Mouse (Mus musculus) neural tube, embryonic 13.5 days (tissue): Measurements from ENCODE around the gene Ltbp4. TPM values are rescaled to one million over a fixed set of nuclear protein-coding genes. Genes with fewer than 3 reads are reported as not detected.

Experiments used
- ATAC-seq: fragments of 200-750 bp; cut with Nextera tagmentation; 2 replicates; pipeline ENCODE4 v1.8.0; 2017; ENCODE audit warnings: low read depth, mild to moderate bottlenecking, moderate TSS enrichment, moderate library complexity
- H3K27ac ChIP-seq: fragments of 300-500 bp; sonication (generic); replicated peaks from 2 replicates; pipeline ENCODE4 v1.5.1; 2015; ENCODE audit warnings: moderate library complexity, mild to moderate bottlenecking, inconsistent platforms
- H3K27me3 ChIP-seq: fragments of 300-500 bp; sonication (generic); 2 replicates; pipeline ENCODE4 v1.6.1; 2015; ENCODE audit warnings: mild to moderate bottlenecking, inconsistent platforms
- H3K36me3 ChIP-seq: fragments of 300-500 bp; sonication (generic); 2 replicates; pipeline ENCODE4 v1.6.1; 2015; ENCODE audit warnings: mild to moderate bottlenecking, inconsistent platforms
- H3K4me1 ChIP-seq: fragments of 300-500 bp; sonication (generic); replicated peaks from 2 replicates; pipeline ENCODE4 v1.6.1; 2015; ENCODE audit warnings: inconsistent platforms
- H3K4me2 ChIP-seq: fragments of 300-500 bp; sonication (generic); 2 replicates; pipeline ENCODE4 v1.6.1; 2015; ENCODE audit warnings: inconsistent platforms, mild to moderate bottlenecking, moderate library complexity
- H3K4me3 ChIP-seq: fragments of 300-500 bp; sonication (generic); 2 replicates; pipeline ENCODE4 v1.5.1; 2015; ENCODE audit warnings: mild to moderate bottlenecking, inconsistent platforms
- H3K9ac ChIP-seq: fragments of 300-500 bp; sonication (generic); 2 replicates; pipeline ENCODE4 v1.6.1; 2015; ENCODE audit warnings: moderate library complexity, mild to moderate bottlenecking, inconsistent platforms
- H3K9me3 ChIP-seq: fragments of 300-500 bp; sonication (generic); 2 replicates; pipeline ENCODE4 v1.6.1; 2016; ENCODE audit warnings: inconsistent platforms
- WGBS: fragments of 180-500 bp; shearing (Covaris S2); methylation state at CpG from one replicate; pipeline ENCODE4 v1.1.7; 2015; 5-methylcytosine and 5-hydroxymethylcytosine counted together
- polyA plus RNA-seq: library from polyadenylated mRNA; unstranded; fragments of >200 nt; fragmentation: Nextera tagmentation; extraction: Ambion mirVana; gene quantifications from 2 replicates; pipeline ENCODE4 v1.2.1, GENCODE M21; 2015

The Ltbp4 gene
- polyA plus RNA-seq, 1 experiment from 2014 or later: 6.9 TPM

GRCm38 (mm10) chr7:27306161-27307160 is 31.0 kb downstream of the Ltbp4 start:
- Histone ChIP-seq H3K4me3 (no peak overlapping the region), H3K4me2 (no peak overlapping the region), H3K9me3 (no peaks in the 10 kb centered on the region), H3K27ac (no peak overlapping the region), H3K36me3 (no peaks in the 10 kb centered on the region), H3K9ac (no peak overlapping the region), H3K27me3 (peaks cover 41% of the 10 kb centered on the region), H3K4me1 (peaks cover 15% of the 10 kb centered on the region)
- ATAC-seq: no peak
- WGBS: 76% methylated on average over 24 of the region's 24 CpGs

- Histone ChIP-seq H3K27me3 (peaks cover 29% of the 10 kb centered on the region), H3K4me1 (peaks cover 8% of the 10 kb centered on the region), H3K4me2 (no peak overlapping the region), H3K27ac (no peak overlapping the region), H3K4me3 (no peak overlapping the region), H3K36me3 (no peaks in the 10 kb centered on the region), H3K9me3 (no peaks in the 10 kb centered on the region), H3K9ac (no peak overlapping the region)
- no peak for ATAC-seq
- WGBS: 89% methylated on average over 17 of the region's 17 CpGs
Measured at GRCm38 (mm10) chr7:27305091-27305730, 32.3 kb downstream of the Ltbp4 start.

DNA sequence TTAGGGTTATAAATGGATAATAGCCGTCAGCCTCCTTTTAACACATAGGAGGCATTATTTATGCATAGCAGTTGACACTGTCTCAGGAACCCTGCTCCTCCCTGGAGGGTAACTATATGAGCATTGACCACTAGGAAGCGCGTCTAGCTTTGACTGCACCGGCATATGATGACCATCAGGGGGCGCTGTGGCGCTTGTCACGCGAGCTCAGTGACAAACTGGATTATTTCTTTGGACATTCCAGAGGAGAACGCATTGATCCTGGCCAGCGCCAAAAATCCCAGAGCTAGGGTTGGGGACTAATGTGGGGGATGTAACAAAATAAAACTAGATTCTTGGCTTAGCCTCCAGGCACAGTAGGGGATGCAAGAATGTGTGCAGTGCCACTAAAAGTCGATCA is 35.3 kb downstream of the Ltbp4 start:
- no peaks in the 10 kb centered on the region for H3K9me3 ChIP-seq
- no peaks in the 10 kb centered on the region for H3K4me1 ChIP-seq
- H3K4me3 ChIP-seq: no peak overlapping the region
- H3K27ac ChIP-seq: no peak overlapping the region
- no peak overlapping the region for H3K9ac ChIP-seq
- ATAC-seq: no peak
- peaks cover 12% of the 10 kb centered on the region for H3K27me3 ChIP-seq
- H3K36me3 ChIP-seq: no peaks in the 10 kb centered on the region
- H3K4me2 ChIP-seq: no peak overlapping the region
- WGBS: 10% methylated on average over 11 of the region's 11 CpGs

- no peaks in the 10 kb centered on the region for H3K9me3 ChIP-seq
- H3K27me3 ChIP-seq: peaks cover 12% of the 10 kb centered on the region
- 68% methylated on average over 5 of the region's 5 CpGs for WGBS
- no peak overlapping the region for H3K27ac ChIP-seq
- H3K4me2 ChIP-seq: no peak overlapping the region
- no peaks in the 10 kb centered on the region for H3K4me1 ChIP-seq
- H3K36me3 ChIP-seq: no peaks in the 10 kb centered on the region
- ATAC-seq: no peak
- H3K9ac ChIP-seq: no peak overlapping the region
- H3K4me3 ChIP-seq: no peak overlapping the region
Measured at GRCm38 (mm10) chr7:27300801-27301200, 36.7 kb downstream of the Ltbp4 start.

- no peak overlapping the region for H3K9ac ChIP-seq
- 86% methylated on average over 4 of the region's 4 CpGs for WGBS
- H3K9me3 ChIP-seq: no peaks in the 10 kb centered on the region
- H3K27ac ChIP-seq: no peak overlapping the region
- no peaks in the 10 kb centered on the region for H3K36me3 ChIP-seq
- H3K4me1 ChIP-seq: no peaks in the 10 kb centered on the region
- H3K27me3 ChIP-seq: peaks cover 12% of the 10 kb centered on the region
- ATAC-seq: no peak
- H3K4me3 ChIP-seq: no peak overlapping the region
- no peak overlapping the region for H3K4me2 ChIP-seq
Measured at GRCm38 (mm10) chr7:27300351-27300750, 37.1 kb downstream of the Ltbp4 start.

DNA sequence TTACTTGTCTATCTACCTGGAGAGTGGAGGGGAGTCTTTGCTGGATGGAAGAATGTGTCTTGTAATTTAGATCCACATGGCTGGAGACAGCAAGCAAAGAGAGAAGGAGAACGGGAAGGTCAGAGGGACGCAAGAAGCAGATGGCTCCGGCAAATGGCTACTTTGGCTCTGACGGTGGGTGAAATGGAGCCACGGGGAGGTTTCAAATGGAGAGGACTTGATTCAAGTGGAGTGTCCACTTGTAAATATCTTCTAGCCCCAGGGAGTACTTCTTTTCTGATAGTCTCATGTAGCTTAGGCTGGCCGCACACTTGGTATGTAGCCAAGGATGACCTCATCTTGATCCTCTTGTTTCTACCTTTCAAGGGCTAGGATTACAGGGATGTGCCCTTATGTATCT is 38.7 kb downstream of the Ltbp4 start:
- peaks cover 8% of the 10 kb centered on the region for H3K27me3 ChIP-seq
- no peak for ATAC-seq
- H3K4me1 ChIP-seq: no peaks in the 10 kb centered on the region
- no peaks in the 10 kb centered on the region for H3K36me3 ChIP-seq
- no peak overlapping the region for H3K4me3 ChIP-seq
- H3K9ac ChIP-seq: no peak overlapping the region
- no peaks in the 10 kb centered on the region for H3K9me3 ChIP-seq
- no peak overlapping the region for H3K27ac ChIP-seq
- no peak overlapping the region for H3K4me2 ChIP-seq
- WGBS: 80% methylated on average over 6 of the region's 6 CpGs

- WGBS: 90% methylated on average over 16 of the region's 16 CpGs
- Histone ChIP-seq H3K4me1 (no peaks in the 10 kb centered on the region), H3K4me2 (no peak overlapping the region), H3K9ac (no peak overlapping the region), H3K9me3 (no peaks in the 10 kb centered on the region), H3K36me3 (no peaks in the 10 kb centered on the region), H3K27ac (no peak overlapping the region), H3K4me3 (no peak overlapping the region), H3K27me3 (peaks cover 6% of the 10 kb centered on the region)
- no peak for ATAC-seq
Measured at GRCm38 (mm10) chr7:27298033-27298610, 39.4 kb downstream of the Ltbp4 start.

- Histone ChIP-seq H3K9me3 (no peaks in the 10 kb centered on the region), H3K9ac (no peak overlapping the region), H3K4me2 (no peak overlapping the region), H3K27me3 (no peaks in the 10 kb centered on the region), H3K36me3 (no peaks in the 10 kb centered on the region), H3K4me3 (no peak overlapping the region), H3K4me1 (no peaks in the 10 kb centered on the region), H3K27ac (no peak overlapping the region)
- 92% methylated on average over 4 of the region's 4 CpGs for WGBS
- no peak for ATAC-seq
Measured at GRCm38 (mm10) chr7:27296518-27296917, 41.0 kb downstream of the Ltbp4 start.

GRCm38 (mm10) chr7:27295956-27296355 is 41.5 kb downstream of the Ltbp4 start:
- Histone ChIP-seq H3K36me3 (no peaks in the 10 kb centered on the region), H3K27me3 (no peaks in the 10 kb centered on the region), H3K4me2 (no peak overlapping the region), H3K9ac (no peak overlapping the region), H3K4me3 (no peak overlapping the region), H3K4me1 (no peaks in the 10 kb centered on the region), H3K27ac (no peak overlapping the region), H3K9me3 (no peaks in the 10 kb centered on the region)
- WGBS: 88% methylated on average over 4 of the region's 4 CpGs
- no peak for ATAC-seq

- Histone ChIP-seq H3K27me3 (peaks cover 1% of the 10 kb centered on the region; the same call in 1 of the 2 replicates), H3K9me3 (no peaks in the 10 kb centered on the region), H3K4me2 (no peak overlapping the region), H3K4me1 (no peaks in the 10 kb centered on the region), H3K36me3 (no peaks in the 10 kb centered on the region), H3K9ac (no peak overlapping the region), H3K4me3 (no peak overlapping the region), H3K27ac (no peak overlapping the region)
- 76% methylated on average over 12 of the region's 12 CpGs for WGBS
- ATAC-seq: no peak
Measured at GRCm38 (mm10) chr7:27291795-27292466, 45.6 kb downstream of the Ltbp4 start.

GRCm38 (mm10) chr7:27290555-27290954 is 46.9 kb downstream of the Ltbp4 start:
- no peaks in the 10 kb centered on the region for H3K36me3 ChIP-seq
- H3K9me3 ChIP-seq: no peaks in the 10 kb centered on the region
- no peak for ATAC-seq
- H3K4me3 ChIP-seq: no peak overlapping the region
- no peak overlapping the region for H3K9ac ChIP-seq
- H3K4me2 ChIP-seq: no peak overlapping the region
- peaks cover 8% of the 10 kb centered on the region; the same call in 1 of the 2 replicates for H3K27me3 ChIP-seq
- WGBS: 63% methylated on average over 2 of the region's 2 CpGs
- H3K27ac ChIP-seq: no peak overlapping the region
- no peaks in the 10 kb centered on the region for H3K4me1 ChIP-seq

DNA sequence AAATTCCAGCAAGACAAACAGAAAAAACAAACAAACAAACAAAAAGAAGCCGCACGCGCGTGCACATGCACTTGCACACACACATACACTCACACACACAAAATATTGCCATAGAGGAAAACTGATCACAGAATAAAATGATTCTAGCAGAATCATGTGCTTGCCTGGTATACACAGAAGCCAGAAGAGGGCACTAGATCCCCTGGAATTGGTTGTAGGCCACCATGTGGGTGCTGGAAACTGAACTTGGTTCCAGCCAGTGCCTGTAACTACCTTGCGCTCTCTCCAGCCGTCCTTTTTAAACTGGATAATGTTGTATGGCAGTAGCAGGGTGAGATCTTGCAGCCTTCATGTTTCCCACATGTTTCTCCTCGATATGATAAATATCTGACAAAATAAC is 48.8 kb downstream of the Ltbp4 start:
- WGBS: 89% methylated on average over 7 of the region's 7 CpGs
- ATAC-seq: no peak
- Histone ChIP-seq H3K4me2 (no peak overlapping the region), H3K27me3 (peaks cover 12% of the 10 kb centered on the region), H3K27ac (no peak overlapping the region), H3K36me3 (no peaks in the 10 kb centered on the region), H3K4me1 (no peaks in the 10 kb centered on the region; the same call in 1 of the 2 replicates), H3K4me3 (no peak overlapping the region), H3K9ac (no peak overlapping the region), H3K9me3 (no peaks in the 10 kb centered on the region)
